Mouse (Mus musculus) lung, postnatal 10 days (tissue): ENCODE results near the gene Asf1a.
"Not testable (repeated sequence)": the region's sequence is repeated elsewhere in the genome, so short reads cannot be mapped to it uniquely, and the experiment has no call there.

Experiments
- DNase-seq: peaks from one replicate; pipeline ENCODE4 v3.0.0; 2021

The Asf1a gene

DNA sequence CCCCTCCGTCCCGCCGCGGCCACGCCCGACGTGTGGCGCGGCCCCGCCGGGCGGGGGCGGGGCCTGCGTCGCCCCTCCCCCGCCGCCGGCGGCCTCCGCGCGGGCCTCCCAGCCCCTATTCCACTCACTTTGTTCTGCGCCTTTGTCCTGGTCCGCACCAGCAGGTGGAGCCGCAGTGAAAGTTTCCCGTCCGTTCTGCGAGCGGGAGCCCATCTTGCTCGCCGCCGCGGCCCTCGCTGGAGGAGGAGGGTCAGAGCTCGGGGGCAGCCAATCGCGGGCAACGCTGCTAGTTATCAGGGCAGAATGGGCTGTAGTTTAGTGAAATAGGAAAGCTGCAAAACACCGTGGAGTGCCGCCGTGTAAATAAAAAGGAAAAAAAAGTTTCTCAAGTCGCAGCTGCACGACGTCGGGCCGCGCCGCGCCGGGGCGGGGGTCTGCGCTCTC lies at the start of gene Asf1a:
Asf1a (plus strand) TSS at position 81 of the 444 bp plus-strand sequence.
- peak; percentile 99 for DNase-seq

GRCm38 (mm10) chr10:53562001-53562400 lies 34.6 kb upstream of the Asf1a start:
- no peak for DNase-seq

- DNase-seq = no peak
Measured at GRCm38 (mm10) chr10:53565538-53565937, 31.0 kb upstream of the Asf1a start.

- peak; percentile 12 for DNase-seq
Measured at GRCm38 (mm10) chr10:53568531-53568930, 28.0 kb upstream of the Asf1a start.

- peak; percentile 4 for DNase-seq
Measured at GRCm38 (mm10) chr10:53580137-53580536, 16.4 kb upstream of the Asf1a start.

- peak; percentile 75 for DNase-seq
Measured at GRCm38 (mm10) chr10:53580621-53581081, 15.9 kb upstream of the Asf1a start.

DNA sequence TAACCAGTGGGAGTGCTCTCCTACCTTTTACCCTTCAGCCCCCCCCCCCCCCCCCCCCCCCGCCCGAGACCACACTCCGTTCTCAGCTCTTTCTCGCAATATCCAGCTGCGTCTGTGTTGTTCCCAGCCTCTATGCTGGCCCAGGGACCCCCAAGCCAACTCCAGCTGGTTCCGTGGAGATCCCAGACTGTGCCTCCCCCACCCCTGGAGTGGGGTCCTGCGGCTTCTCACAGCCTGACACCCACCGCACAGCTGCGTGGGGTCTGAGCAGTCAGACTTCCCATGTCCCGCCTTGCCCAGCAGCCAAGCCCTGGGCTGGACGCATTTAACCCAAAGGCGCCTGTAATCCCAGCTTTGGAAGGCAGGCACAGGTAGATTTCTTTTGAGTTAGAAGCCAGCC lies 15.5 kb upstream of the Asf1a start:
- peak; percentile 7 for DNase-seq

- DNase-seq = no peak
Measured at GRCm38 (mm10) chr10:53585777-53586176, 10.8 kb upstream of the Asf1a start.

DNA sequence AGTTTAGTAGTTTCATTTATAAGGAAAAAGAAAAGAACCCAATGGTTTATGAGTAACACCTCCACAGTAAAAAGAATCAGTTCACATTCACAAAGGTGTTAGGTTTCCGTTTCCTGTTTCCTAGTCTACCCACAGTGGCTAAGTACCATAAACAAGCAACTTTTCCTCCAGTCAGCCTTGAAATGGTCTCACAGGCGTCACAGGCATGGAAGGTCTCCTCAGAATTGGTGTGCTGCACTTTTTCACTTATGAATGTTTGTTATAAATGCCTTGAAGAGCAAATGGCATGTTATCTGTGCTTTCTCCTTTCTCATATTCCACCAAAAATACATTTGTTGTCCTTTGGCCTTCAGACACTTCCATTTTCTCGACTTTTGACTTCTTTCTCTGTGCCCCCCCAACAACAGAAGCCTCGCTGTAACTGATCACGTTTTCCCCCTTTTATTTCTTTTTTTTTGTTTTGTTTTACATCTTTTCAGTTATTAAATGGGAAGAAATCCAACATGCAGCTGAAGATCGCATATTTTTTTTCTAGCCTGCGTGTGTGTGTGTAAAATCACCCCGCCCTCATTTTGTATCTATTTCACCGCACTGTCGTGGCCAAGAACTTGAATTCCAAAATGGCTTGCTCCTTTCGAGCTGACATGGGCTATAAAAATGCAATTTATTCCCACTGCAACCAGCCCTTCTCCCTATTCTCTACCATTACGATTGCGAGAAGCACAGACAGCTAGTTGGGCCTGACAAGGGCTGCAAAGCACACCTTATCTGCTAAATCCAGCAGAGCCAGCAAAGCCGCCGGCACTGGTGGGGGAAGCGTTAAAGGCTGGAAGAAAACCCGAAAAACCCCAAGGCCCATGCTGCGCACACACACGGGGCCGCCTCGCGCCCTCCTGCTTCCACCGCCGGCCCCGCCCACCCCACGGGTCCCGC lies 547 bp upstream of the Asf1a start:
- DNase-seq = peak; percentile 16

DNA sequence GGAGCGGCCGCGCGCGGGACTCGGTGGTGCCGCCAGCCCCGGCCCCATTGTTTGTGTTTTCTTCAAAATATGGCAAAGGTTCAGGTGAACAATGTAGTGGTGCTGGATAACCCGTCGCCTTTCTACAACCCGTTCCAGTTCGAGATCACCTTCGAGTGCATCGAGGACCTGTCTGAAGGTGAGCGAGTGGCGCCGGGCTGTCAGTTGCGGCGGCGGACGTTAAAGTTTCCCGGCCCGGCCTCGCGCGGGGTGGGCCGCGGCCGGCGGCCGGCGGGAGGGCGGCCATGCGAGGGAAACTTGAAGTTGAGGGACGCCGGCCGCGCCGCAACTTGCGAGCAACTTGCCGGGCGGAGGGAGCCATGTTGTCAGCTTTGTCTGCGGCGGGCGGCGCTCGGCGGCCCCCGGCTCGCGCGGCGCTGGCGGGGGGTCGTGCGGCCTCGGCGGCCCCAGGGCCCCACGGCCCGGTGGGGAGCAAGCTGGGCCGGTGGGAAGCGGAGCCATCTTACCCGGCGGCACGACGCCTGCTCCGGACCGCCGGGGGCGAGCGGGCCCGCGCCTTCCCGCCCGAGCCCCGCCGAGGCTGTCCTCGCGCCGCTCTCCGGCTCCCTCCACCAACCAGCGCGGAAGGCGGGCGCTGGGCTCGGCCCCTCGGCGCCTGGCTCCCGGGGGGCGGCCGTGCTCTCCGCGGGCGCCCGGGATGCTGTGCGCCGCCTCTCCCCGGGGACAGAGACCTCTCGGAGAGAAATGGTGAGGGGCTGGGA lies 744 bp downstream of the Asf1a start:
- DNase-seq = peak; percentile 58

- DNase-seq = no peak
Measured at GRCm38 (mm10) chr10:53598821-53599220, 2.3 kb downstream of the Asf1a start.

DNA sequence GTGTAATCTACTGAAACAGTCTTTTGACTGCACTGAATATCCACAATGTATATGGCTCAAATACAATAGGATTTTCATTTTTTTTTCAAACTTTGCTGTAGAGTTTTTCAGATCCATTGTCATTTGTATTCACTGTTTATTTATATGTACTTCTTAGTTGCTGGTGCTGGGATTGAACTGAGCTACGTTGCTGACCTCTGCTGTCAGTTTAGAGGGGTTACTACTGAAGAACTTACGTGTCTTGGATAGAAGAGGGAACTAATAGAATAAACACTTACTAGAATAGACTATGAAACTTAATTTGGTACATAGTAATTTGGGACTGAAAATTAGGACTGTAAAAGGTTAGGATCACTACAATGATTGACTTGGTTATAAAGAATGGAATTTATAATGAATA lies 8.8 kb downstream of the Asf1a start:
- DNase-seq = no peak

DNA sequence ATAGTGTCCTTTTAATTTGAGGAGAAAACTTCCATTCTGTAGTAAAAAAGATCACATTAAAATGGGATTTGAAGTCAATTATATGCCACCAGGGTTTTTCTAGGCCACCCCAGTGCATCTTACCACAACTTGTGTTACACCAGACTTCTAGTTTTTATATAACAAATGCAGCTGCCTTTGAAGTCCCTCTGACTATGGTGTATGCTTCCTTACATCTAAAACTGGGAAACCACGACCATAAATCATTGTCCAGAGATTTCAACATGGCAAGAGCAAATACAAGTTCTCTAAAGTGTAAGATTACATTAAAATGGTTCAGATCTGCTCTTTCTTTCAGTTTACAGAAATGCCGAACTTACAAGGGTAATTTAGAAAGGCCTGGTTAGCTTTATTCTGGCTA lies 11.7 kb downstream of the Asf1a start:
- no peak for DNase-seq

DNA sequence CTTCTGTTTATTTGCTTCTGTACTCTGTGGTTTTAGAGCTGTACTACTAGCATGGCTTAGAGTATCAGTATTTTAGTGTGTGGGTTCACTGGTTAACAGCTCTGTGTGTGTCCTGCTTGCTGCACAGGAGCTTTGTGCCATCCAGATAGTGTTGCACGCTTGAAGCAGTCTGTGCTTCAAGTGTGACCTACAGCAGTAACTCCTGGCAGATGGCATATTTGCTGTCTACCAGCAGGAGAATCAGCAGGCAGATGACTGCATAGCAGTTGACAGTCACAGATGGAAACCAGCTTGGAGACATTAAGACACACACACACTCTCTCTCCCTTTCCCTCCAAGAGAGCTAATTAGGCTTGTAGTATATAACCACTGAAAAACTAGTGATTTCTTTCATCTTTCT lies 15.6 kb downstream of the Asf1a start:
- no peak for DNase-seq

GRCm38 (mm10) chr10:53613955-53614354 lies 17.4 kb downstream of the Asf1a start:
- DNase-seq = no peak

DNA sequence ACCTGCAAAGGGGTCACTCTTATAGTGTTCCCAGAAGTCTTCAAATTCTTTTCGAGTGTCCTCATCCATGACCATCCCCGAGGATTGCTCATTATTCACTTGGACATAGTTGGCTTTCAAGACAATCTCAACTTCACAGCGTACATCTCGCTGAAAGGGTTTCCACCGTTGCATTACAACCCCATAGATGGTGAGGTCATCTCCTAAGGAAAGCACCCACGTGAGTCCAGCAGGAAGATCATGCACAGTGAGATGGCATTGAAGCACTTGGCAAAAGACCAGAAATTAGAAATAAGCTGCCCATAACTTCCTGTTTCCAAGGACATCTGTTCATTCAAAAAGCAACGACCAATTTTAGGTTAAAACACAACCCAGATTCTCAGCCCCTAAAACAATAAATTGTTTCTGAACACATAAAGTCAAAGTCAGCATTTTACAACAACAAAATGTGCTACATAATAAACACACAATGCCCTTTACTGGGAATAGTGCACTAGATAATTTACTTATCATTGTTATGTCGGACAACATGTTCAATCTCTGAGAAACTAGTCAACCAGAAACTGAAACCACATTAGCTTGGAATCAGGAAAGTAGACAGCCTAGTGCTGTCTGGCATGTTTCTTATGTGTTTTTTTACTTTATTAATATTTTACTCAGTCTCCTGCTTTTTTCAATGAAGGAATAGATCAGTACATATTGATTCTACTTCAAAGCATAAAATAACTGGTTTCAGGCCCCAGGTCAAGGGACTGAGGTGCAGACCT lies 19.5 kb downstream of the Asf1a start:
- DNase-seq = no peak

GRCm38 (mm10) chr10:53629247-53629917 lies 32.8 kb downstream of the Asf1a start:
- DNase-seq = peak; percentile 93

GRCm38 (mm10) chr10:53629918-53630250 lies 33.3 kb downstream of the Asf1a start:
- DNase-seq = peak; percentile 99

DNA sequence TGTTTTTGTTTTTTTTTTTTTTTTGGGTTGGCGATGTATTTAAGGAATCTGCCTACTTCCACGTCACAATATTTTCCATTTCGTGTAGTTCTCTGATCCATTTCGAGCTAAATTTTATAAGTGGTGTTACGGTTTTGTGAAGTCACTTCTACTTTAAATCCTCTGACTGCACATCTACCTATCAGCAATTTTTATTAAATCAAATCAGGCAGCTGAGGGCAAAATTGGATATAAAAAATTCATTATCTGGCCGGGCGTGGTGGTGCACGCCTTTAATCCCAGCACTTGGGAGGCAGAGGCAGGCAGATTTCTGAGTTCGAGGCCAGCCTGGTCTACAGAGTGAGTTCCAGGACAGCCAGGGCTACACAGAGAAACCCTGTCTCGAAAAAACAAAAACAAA lies 33.8 kb downstream of the Asf1a start, which contains the start of gene Mcm9:
Mcm9 (minus strand) TSS at position 101 of the 400 bp plus-strand sequence.
- not testable (repeated sequence) for DNase-seq

DNA sequence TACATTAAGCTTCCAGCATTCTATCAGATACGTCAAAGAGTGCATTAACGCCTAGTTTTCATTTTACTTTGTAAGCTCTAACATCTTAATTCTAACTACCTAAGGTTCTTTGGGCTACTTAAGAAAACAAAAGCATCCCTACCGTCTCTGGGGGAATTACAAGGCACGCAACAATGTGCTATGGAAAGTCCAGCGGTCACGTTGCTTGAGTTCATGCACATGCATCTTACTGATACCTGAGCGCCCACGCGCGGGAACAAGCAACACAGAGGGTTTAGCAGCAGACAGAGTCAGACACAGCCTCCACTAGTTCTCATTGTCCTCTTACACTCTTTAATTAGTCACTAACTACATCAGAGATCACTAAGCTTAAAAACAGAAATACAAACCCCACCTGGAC lies 37.6 kb downstream of the Asf1a start:
- no peak for DNase-seq

- no peak for DNase-seq
Measured at GRCm38 (mm10) chr10:53635246-53635971, 38.9 kb downstream of the Asf1a start.

DNA sequence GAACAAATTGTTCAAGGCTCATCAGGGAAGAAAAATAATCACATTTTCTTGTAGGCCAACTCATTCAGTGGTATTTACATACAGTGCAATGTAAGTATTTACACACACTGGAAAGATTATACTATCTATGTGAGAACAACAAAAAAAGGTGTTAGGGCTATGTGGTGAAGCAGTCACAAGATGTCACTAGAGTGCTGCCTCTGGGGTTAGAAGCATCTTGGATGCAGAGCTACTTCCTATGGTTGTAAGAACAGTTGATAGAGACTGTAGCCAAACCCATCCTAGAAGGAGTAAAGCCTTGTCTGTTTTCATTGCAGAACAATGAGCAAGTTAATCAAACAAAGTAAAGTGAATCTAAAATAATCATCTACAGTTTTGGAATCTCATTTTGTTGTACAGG lies 45.0 kb downstream of the Asf1a start:
- DNase-seq = peak; percentile 42
